Mouse (Mus musculus): ENCODE measurements around the gene Slc34a1.
A peak's percentile ranks its signal among the peaks of the same experiment; 100 is the strongest.

Gene Slc34a1

GRCm38 (mm10) chr13:55444286-55444936 lies 46.4 kb downstream of the Slc34a1 start:
- DNase-seq (ENCODE audit: low spot score in 2 of 2), result peak in 1 of 2 experiments; percentile 25

- DNase-seq (ENCODE audit: low spot score in 2 of 2), result peak; percentile 96 to 99
These were observed 46.9 kb downstream of the Slc34a1 start, which contains the start of gene Grk6 for GRCm38 (mm10) chr13:55444937-55445315. TSS of gene Grk6 (plus strand) at chr13:55445072.

GRCm38 (mm10) chr13:55445361-55446091 lies 47.5 kb downstream of the Slc34a1 start:
- DNase-seq (ENCODE audit: low spot score in 2 of 2), result no peak

DNA sequence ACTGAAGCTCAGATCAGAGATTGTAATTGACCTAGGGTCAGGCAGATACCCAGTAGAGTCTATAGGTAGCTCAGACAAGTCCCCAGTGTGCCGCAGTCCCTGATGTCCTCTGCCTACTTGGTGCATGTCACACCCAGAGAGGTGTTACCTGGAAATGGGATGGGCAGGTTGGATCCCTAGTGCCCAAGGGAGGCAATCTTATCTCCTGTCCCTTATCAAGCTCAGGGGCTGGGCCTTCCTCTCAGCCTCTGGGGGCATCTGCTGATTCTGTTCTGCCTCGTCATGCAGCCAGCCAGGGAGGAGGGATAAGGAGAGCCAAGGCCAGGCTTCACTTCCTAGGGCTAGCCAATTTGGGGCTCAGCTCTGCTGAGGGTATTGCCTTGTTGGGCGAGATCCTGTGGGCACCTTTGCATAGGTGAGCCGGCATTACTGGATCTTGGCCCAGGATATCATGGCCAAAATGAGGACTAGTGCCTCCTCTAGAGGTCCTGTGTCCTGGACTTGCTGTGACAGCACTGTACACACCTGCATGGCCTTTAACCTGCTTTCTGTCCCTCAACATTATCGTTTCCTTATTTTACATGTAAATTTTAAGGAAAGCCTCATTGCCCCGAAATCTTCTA lies 48.6 kb downstream of the Slc34a1 start:
- no peak for DNase-seq (ENCODE audit: low spot score in 2 of 2)

- DNase-seq (ENCODE audit: low spot score in 2 of 2), result no peak
These were observed 49.6 kb downstream of the Slc34a1 start for GRCm38 (mm10) chr13:55447543-55447943.

DNA sequence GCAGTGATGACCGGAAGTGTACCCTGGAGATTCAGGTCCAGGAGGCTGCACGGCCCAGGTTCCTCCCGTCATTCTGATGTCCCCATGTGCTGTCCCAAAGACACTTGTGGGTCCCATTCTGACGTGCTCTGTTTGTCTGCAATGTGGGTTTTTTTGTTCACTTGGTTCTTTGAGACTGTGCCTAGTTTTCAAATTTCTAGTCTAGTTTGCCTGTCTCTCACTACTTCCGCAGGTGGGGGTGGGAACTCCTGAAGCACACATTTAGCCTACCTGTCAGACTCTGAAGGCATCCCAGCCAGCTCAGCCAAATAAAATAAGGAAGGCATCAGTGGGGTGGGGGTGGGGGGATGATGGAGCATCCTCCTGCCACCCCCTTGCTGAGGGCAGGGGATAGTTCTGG lies 50.1 kb downstream of the Slc34a1 start:
- no peak for DNase-seq (ENCODE audit: low spot score in 2 of 2)

- no peak for DNase-seq (ENCODE audit: low spot score in 2 of 2)
These were observed 51.2 kb downstream of the Slc34a1 start for GRCm38 (mm10) chr13:55449205-55449604.

GRCm38 (mm10) chr13:55449679-55450441 lies 51.9 kb downstream of the Slc34a1 start:
- no peak for DNase-seq (ENCODE audit: low spot score in 2 of 2)

DNA sequence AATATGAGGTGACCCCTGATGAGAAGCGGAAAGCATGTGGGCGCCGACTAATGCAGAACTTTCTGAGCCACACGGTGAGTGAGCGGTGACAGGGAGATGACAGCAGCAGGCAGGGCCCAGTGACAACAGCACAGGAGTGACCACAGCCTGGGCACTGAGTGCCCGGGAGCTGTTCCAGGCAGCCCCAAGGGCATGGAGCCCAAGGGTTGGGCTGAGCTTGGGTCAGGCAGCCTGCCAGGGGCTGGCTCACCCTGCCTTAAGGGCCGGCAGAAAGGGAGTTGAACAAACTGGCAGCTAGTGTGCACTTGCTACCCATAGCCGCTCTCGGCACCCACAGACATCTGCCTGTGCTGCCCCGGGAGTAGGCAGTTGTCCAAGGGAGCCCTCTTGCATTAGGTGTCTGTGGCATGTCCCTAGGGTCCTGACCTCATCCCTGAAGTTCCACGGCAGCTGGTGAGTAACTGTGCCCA lies 52.6 kb downstream of the Slc34a1 start:
- DNase-seq (ENCODE audit: low spot score in 2 of 2), result peak in 1 of 2 experiments; percentile 30

GRCm38 (mm10) chr13:55451296-55451695 lies 53.3 kb downstream of the Slc34a1 start:
- no peak for DNase-seq (ENCODE audit: low spot score in 2 of 2)

- DNase-seq (ENCODE audit: low spot score in 2 of 2), result no peak
These were observed 54.0 kb downstream of the Slc34a1 start for GRCm38 (mm10) chr13:55451785-55452549.

DNA sequence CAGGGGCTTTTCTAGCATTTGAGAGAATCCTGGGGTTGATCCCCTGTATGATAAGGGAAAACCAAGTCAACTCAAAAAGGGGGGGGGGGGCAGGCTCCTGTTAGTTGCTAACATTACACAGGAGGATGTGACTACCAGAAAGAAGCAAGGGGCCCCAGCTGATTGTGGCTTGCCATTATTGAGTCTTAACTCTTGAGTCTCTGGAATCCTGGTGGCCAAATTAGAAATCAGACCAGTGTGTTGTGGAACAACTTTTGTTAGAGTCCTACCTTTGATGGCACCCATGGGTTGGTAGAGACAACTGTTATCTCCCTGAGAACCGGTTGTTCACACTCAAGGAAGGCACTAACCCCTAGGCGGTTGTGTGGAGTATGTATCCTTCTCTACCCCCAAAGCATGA lies 65.0 kb downstream of the Slc34a1 start:
- DNase-seq (ENCODE audit: low spot score in 2 of 2), result no peak

GRCm38 (mm10) chr13:55463399-55464026 lies 65.5 kb downstream of the Slc34a1 start:
- no peak for DNase-seq (ENCODE audit: low spot score in 2 of 2)

DNA sequence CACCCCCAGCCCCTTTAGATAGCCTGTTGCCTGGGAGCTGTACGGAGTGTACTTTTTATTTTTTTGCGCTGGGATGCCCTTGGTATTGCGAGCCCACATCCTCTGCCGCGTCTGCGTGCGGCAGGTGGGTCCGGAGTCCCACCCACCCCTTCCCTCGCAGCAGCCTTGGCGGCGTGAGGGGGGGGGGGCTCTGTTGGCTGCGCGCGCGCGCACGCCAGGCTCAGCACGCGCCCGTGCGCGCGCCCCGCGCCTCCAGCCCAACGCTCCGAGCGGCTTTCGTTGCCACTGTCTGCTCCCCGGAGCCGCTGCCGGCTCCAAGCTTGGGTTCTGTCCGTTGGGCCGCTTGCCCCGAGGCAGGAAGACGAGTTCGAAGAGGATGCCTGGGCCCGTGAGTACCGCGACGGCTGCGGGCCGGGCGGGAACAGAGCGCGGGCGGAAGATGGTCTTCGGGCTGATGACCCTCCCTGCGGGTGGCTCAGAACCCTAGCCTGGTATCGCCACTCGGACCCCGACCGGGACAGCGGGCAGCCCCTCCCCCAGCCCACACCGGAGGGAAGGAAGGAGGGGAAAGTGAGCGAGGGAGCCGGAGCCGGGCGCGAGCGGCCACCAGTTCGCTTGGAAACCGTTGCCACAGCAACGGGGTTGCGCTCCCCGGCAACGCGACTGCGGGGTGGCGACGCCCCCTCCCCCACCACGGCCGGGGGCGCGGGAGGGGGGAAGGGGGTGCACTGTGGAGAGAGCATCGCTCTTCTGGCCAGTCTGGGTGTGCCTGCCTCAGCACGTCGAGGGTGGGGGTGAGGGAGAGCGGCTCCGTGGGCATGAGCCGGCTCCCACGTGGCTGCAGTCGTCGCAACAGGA lies 66.3 kb downstream of the Slc34a1 start, which contains the start of gene Prr7:
Gene Prr7, plus strand, starts transcription at position 241 of the 858 bp plus-strand sequence.
- DNase-seq (ENCODE audit: low spot score in 2 of 2), result peak in 1 of 2 experiments; percentile 55

DNA sequence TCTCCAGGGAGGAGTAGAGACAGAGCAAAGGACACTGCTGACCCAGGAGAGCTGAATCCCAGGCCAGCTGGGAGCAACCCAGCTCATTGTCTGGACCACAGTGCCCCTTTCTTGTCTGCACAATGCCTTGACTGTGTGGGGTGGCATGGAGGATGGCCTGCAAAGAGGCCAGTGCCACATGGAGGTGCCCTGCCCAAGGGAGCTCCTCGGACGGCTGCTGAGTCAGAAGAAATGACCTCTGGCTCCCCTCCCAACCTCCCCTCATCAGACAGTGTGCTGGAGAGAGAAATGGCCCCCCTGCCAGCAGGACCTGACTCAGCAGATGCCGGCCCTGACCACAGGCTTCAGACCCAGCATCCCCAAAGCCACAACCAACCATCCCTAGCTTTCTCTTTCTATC lies 67.2 kb downstream of the Slc34a1 start:
- no peak for DNase-seq (ENCODE audit: low spot score in 2 of 2)

Measured in frontal cortex, postnatal 25 days (tissue).